Mouse (Mus musculus): Measurements from ENCODE around the gene Slc44a3. TPM values are rescaled to one million over a fixed set of nuclear protein-coding genes. Genes with fewer than 3 reads are reported as not detected.
A peak's percentile ranks its signal among the peaks of the same experiment; 100 is the strongest.

Gene Slc44a3
- polyA plus RNA-seq, 1 experiment: 23.2 TPM

DNA sequence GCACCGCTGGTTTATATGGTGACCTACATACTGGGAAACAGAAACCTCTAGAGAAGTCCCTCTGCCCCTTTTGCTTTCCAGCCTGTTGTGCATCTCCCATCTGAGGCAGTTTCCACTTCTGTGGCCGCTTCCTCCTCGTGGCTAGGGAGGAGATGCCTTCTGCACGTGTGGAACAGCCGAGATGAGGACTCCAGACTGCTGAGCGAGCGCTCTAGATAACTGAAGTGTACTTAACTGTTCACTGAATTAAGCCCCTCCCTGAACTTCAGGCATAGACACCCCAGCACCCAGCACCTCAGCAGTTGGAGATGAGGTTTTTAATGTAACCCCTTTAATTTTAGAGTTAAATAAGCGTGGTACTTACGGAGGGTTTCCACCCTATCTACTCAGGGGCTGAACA is 4.6 kb upstream of the Slc44a3 start:
- 59% methylated on average over 9 of the region's 9 CpGs for WGBS
- no peak for DNase-seq

GRCm38 (mm10) chr3:121535813-121536504 is 3.8 kb upstream of the Slc44a3 start:
- peak; percentile 38 for DNase-seq
- Histone ChIP-seq H3K4me1 (ENCODE audit: control insufficient read depth, insufficient read depth, low read length) (peaks cover 4% of the 10 kb centered on the region; the same call in 1 of the 2 replicates), H3K4me3 (replicated peaks; ENCODE audit: extremely low read depth, low read depth, low read length) (no peak overlapping the region)
- WGBS: 79% methylated on average over 3 of the region's 3 CpGs
- TF ChIP-seq POLR2A (IDR thresholded peaks at IDR 0.05; ENCODE audit: borderline replicate concordance, extremely low read depth, low read depth, low read length): no peak
- TF ChIP-seq CTCF (IDR thresholded peaks at IDR 0.05; ENCODE audit: insufficient read depth, low read length): peak; percentile 74

More for the DNA sequence above, 4.6 kb upstream of the Slc44a3 start:
- no peak overlapping the region for H3K4me3 ChIP-seq (replicated peaks; ENCODE audit: extremely low read depth, low read depth, low read length)
- H3K4me1 ChIP-seq (ENCODE audit: control insufficient read depth, insufficient read depth, low read length): peaks cover 4% of the 10 kb centered on the region; the same call in 1 of the 2 replicates
- TF ChIP-seq CTCF (IDR thresholded peaks at IDR 0.05; ENCODE audit: insufficient read depth, low read length) (no peak), POLR2A (IDR thresholded peaks at IDR 0.05; ENCODE audit: borderline replicate concordance, extremely low read depth, low read depth, low read length) (no peak)

- WGBS: 43% methylated on average over 16 of the region's 16 CpGs
- Histone ChIP-seq H3K4me1 (ENCODE audit: control insufficient read depth, insufficient read depth, low read length) (peaks cover under 1% of the 10 kb centered on the region; the same call in 1 of the 2 replicates), H3K4me3 (replicated peaks; ENCODE audit: extremely low read depth, low read depth, low read length) (peak overlapping the region; percentile 47)
- DNase-seq: peak; percentile 43
- TF ChIP-seq POLR2A (IDR thresholded peaks at IDR 0.05; ENCODE audit: borderline replicate concordance, extremely low read depth, low read depth, low read length): peak; percentile 35; the same call in 1 of the 2 replicates
- TF ChIP-seq CTCF (IDR thresholded peaks at IDR 0.05; ENCODE audit: insufficient read depth, low read length): no peak
Measured at GRCm38 (mm10) chr3:121531370-121532148, 645 bp downstream of the Slc44a3 start.

GRCm38 (mm10) chr3:121530546-121531258 is 1.5 kb downstream of the Slc44a3 start:
- Histone ChIP-seq H3K4me1 (ENCODE audit: control insufficient read depth, insufficient read depth, low read length) (no peaks in the 10 kb centered on the region), H3K4me3 (replicated peaks; ENCODE audit: extremely low read depth, low read depth, low read length) (peak overlapping the region; percentile 46)
- TF ChIP-seq CTCF (IDR thresholded peaks at IDR 0.05; ENCODE audit: insufficient read depth, low read length) (no peak), POLR2A (IDR thresholded peaks at IDR 0.05; ENCODE audit: borderline replicate concordance, extremely low read depth, low read depth, low read length) (no peak)
- no peak for DNase-seq
- 58% methylated on average over 10 of the region's 10 CpGs for WGBS

- no peak for TF ChIP-seq CTCF (IDR thresholded peaks at IDR 0.05; ENCODE audit: insufficient read depth, low read length)
- TF ChIP-seq POLR2A (IDR thresholded peaks at IDR 0.05; ENCODE audit: borderline replicate concordance, extremely low read depth, low read depth, low read length): no peak
- no peaks in the 10 kb centered on the region for H3K4me1 ChIP-seq (ENCODE audit: control insufficient read depth, insufficient read depth, low read length)
- WGBS: 59% methylated on average over 17 of the region's 17 CpGs
- DNase-seq: no peak
- no peak overlapping the region for H3K4me3 ChIP-seq (replicated peaks; ENCODE audit: extremely low read depth, low read depth, low read length)
Measured at GRCm38 (mm10) chr3:121526096-121527093, 5.8 kb downstream of the Slc44a3 start.

- H3K4me1 ChIP-seq (ENCODE audit: control insufficient read depth, insufficient read depth, low read length): no peaks in the 10 kb centered on the region
- TF ChIP-seq POLR2A (IDR thresholded peaks at IDR 0.05; ENCODE audit: borderline replicate concordance, extremely low read depth, low read depth, low read length) (no peak), CTCF (IDR thresholded peaks at IDR 0.05; ENCODE audit: insufficient read depth, low read length) (no peak)
- 60% methylated on average over 10 of the region's 10 CpGs for WGBS
Measured at GRCm38 (mm10) chr3:121521633-121522125, 10.5 kb downstream of the Slc44a3 start.

DNA sequence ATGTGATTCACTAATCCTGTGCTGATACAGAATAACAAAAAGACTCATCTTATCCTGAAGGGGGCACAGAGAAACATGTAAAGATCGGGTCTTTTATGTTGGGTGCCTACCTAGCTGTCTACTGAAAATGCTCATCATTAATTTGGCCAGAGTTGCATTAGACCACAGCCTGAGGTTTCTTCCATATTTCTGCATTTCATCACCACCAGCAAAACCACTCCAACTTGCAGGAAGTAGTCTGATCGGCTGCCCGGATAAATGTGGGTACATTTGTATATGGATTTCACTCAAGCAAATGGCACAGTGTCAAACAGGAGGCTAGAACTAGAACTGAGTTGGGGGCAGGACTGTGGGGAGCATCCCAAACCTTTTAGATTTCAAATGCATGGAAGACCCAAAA is 11.1 kb downstream of the Slc44a3 start:
- H3K4me3 ChIP-seq (replicated peaks; ENCODE audit: extremely low read depth, low read depth, low read length): no peak overlapping the region
- DNase-seq: no peak
- WGBS: 58% methylated on average over 3 of the region's 3 CpGs
- no peaks in the 10 kb centered on the region for H3K4me1 ChIP-seq (ENCODE audit: control insufficient read depth, insufficient read depth, low read length)
- TF ChIP-seq CTCF (IDR thresholded peaks at IDR 0.05; ENCODE audit: insufficient read depth, low read length) (no peak), POLR2A (IDR thresholded peaks at IDR 0.05; ENCODE audit: borderline replicate concordance, extremely low read depth, low read depth, low read length) (no peak)

More at GRCm38 (mm10) chr3:121521633-121522125, 10.5 kb downstream of the Slc44a3 start:
- DNase-seq: no peak
- H3K4me3 ChIP-seq (replicated peaks; ENCODE audit: extremely low read depth, low read depth, low read length): no peak overlapping the region

- no peak overlapping the region for H3K4me3 ChIP-seq (replicated peaks; ENCODE audit: extremely low read depth, low read depth, low read length)
- DNase-seq: no peak
- TF ChIP-seq POLR2A (IDR thresholded peaks at IDR 0.05; ENCODE audit: borderline replicate concordance, extremely low read depth, low read depth, low read length): no peak
- TF ChIP-seq CTCF (IDR thresholded peaks at IDR 0.05; ENCODE audit: insufficient read depth, low read length): no peak
- no peaks in the 10 kb centered on the region for H3K4me1 ChIP-seq (ENCODE audit: control insufficient read depth, insufficient read depth, low read length)
- WGBS: 88% methylated on average over 8 of the region's 8 CpGs
Measured at GRCm38 (mm10) chr3:121517030-121517429, 15.2 kb downstream of the Slc44a3 start.

Data from lung, adult 2 months (tissue).